Mouse (Mus musculus): Measurements from ENCODE around the gene Gm47955. TPM values are rescaled to one million over a fixed set of nuclear protein-coding genes. Genes with fewer than 3 reads are reported as not detected.

The Gm47955 gene
- polyA plus RNA-seq, 1 experiment: not detected

- no peaks in the 10 kb centered on the region for H3K4me1 ChIP-seq (ENCODE audit: control insufficient read depth, insufficient read depth, low read length)
- H3K4me3 ChIP-seq (ENCODE audit: insufficient read depth, low read length): no peak overlapping the region
- TF ChIP-seq CTCF (IDR thresholded peaks at IDR 0.05; ENCODE audit: low read depth, low read length) (no peak), POLR2A (IDR thresholded peaks at IDR 0.05; ENCODE audit: borderline replicate concordance, low read depth, low read length) (no peak)
- no peak overlapping the region for H3K27ac ChIP-seq (ENCODE audit: insufficient read depth, low read depth, low read length)
Measured at GRCm38 (mm10) chr1:82966413-82966812, 6.3 kb downstream of the Gm47955 start.

- TF ChIP-seq CTCF (IDR thresholded peaks at IDR 0.05; ENCODE audit: low read depth, low read length): no peak
- Histone ChIP-seq H3K4me3 (ENCODE audit: insufficient read depth, low read length) (no peak overlapping the region), H3K27ac (ENCODE audit: insufficient read depth, low read depth, low read length) (no peak overlapping the region), H3K4me1 (ENCODE audit: control insufficient read depth, insufficient read depth, low read length) (peaks cover 5% of the 10 kb centered on the region)
Measured at GRCm38 (mm10) chr1:82972046-82972445, 12.0 kb downstream of the Gm47955 start.

GRCm38 (mm10) chr1:82973244-82973643, 13.2 kb downstream of the Gm47955 start:
- no peak overlapping the region for H3K27ac ChIP-seq (ENCODE audit: insufficient read depth, low read depth, low read length)

GRCm38 (mm10) chr1:82973901-82974300, 13.8 kb downstream of the Gm47955 start:
- H3K4me1 ChIP-seq (ENCODE audit: control insufficient read depth, insufficient read depth, low read length): peaks cover 5% of the 10 kb centered on the region
- no peak overlapping the region for H3K27ac ChIP-seq (ENCODE audit: insufficient read depth, low read depth, low read length)
- H3K4me3 ChIP-seq (ENCODE audit: insufficient read depth, low read length): no peak overlapping the region
- TF ChIP-seq POLR2A (IDR thresholded peaks at IDR 0.05; ENCODE audit: borderline replicate concordance, low read depth, low read length): no peak
- TF ChIP-seq CTCF (IDR thresholded peaks at IDR 0.05; ENCODE audit: low read depth, low read length): no peak

More at GRCm38 (mm10) chr1:82973244-82973643, 13.2 kb downstream of the Gm47955 start:
- H3K4me3 ChIP-seq (ENCODE audit: insufficient read depth, low read length): no peak overlapping the region
- peaks cover 5% of the 10 kb centered on the region for H3K4me1 ChIP-seq (ENCODE audit: control insufficient read depth, insufficient read depth, low read length)
- no peak for TF ChIP-seq CTCF (IDR thresholded peaks at IDR 0.05; ENCODE audit: low read depth, low read length)
- no peak for TF ChIP-seq POLR2A (IDR thresholded peaks at IDR 0.05; ENCODE audit: borderline replicate concordance, low read depth, low read length)

- H3K27ac ChIP-seq (ENCODE audit: insufficient read depth, low read depth, low read length): no peak overlapping the region
- H3K4me3 ChIP-seq (ENCODE audit: insufficient read depth, low read length): no peak overlapping the region
- TF ChIP-seq CTCF (IDR thresholded peaks at IDR 0.05; ENCODE audit: low read depth, low read length) (no peak), POLR2A (IDR thresholded peaks at IDR 0.05; ENCODE audit: borderline replicate concordance, low read depth, low read length) (no peak)
- H3K4me1 ChIP-seq (ENCODE audit: control insufficient read depth, insufficient read depth, low read length): peaks cover 5% of the 10 kb centered on the region
Measured at GRCm38 (mm10) chr1:82974342-82974741, 14.3 kb downstream of the Gm47955 start.

GRCm38 (mm10) chr1:82975750-82976149, 15.7 kb downstream of the Gm47955 start:
- H3K4me3 ChIP-seq (ENCODE audit: insufficient read depth, low read length): no peak overlapping the region
- TF ChIP-seq POLR2A (IDR thresholded peaks at IDR 0.05; ENCODE audit: borderline replicate concordance, low read depth, low read length) (no peak), CTCF (IDR thresholded peaks at IDR 0.05; ENCODE audit: low read depth, low read length) (no peak)
- peaks cover 5% of the 10 kb centered on the region for H3K4me1 ChIP-seq (ENCODE audit: control insufficient read depth, insufficient read depth, low read length)
- H3K27ac ChIP-seq (ENCODE audit: insufficient read depth, low read depth, low read length): no peak overlapping the region

- TF ChIP-seq POLR2A (IDR thresholded peaks at IDR 0.05; ENCODE audit: borderline replicate concordance, low read depth, low read length): no peak
- TF ChIP-seq CTCF (IDR thresholded peaks at IDR 0.05; ENCODE audit: low read depth, low read length): no peak
Measured at GRCm38 (mm10) chr1:82977840-82978239, 17.8 kb downstream of the Gm47955 start.

GRCm38 (mm10) chr1:82986738-82987137, 26.7 kb downstream of the Gm47955 start:
- Histone ChIP-seq H3K4me1 (ENCODE audit: control insufficient read depth, insufficient read depth, low read length) (no peaks in the 10 kb centered on the region), H3K27ac (ENCODE audit: insufficient read depth, low read depth, low read length) (no peak overlapping the region), H3K4me3 (ENCODE audit: insufficient read depth, low read length) (no peak overlapping the region)
- no peak for TF ChIP-seq CTCF (IDR thresholded peaks at IDR 0.05; ENCODE audit: low read depth, low read length)
- no peak for TF ChIP-seq POLR2A (IDR thresholded peaks at IDR 0.05; ENCODE audit: borderline replicate concordance, low read depth, low read length)

More at GRCm38 (mm10) chr1:82977840-82978239, 17.8 kb downstream of the Gm47955 start:
- no peak overlapping the region for H3K4me3 ChIP-seq (ENCODE audit: insufficient read depth, low read length)
- H3K27ac ChIP-seq (ENCODE audit: insufficient read depth, low read depth, low read length): no peak overlapping the region
- H3K4me1 ChIP-seq (ENCODE audit: control insufficient read depth, insufficient read depth, low read length): peaks cover 5% of the 10 kb centered on the region

- no peak overlapping the region for H3K27ac ChIP-seq (ENCODE audit: insufficient read depth, low read depth, low read length)
- no peaks in the 10 kb centered on the region for H3K4me1 ChIP-seq (ENCODE audit: control insufficient read depth, insufficient read depth, low read length)
- TF ChIP-seq POLR2A (IDR thresholded peaks at IDR 0.05; ENCODE audit: borderline replicate concordance, low read depth, low read length) (no peak), CTCF (IDR thresholded peaks at IDR 0.05; ENCODE audit: low read depth, low read length) (no peak)
- H3K4me3 ChIP-seq (ENCODE audit: insufficient read depth, low read length): no peak overlapping the region
Measured at GRCm38 (mm10) chr1:82987530-82988198, 27.6 kb downstream of the Gm47955 start.

GRCm38 (mm10) chr1:82991062-82991461, 31.0 kb downstream of the Gm47955 start:
- Histone ChIP-seq H3K4me1 (ENCODE audit: control insufficient read depth, insufficient read depth, low read length) (no peaks in the 10 kb centered on the region), H3K4me3 (ENCODE audit: insufficient read depth, low read length) (no peak overlapping the region), H3K27ac (ENCODE audit: insufficient read depth, low read depth, low read length) (no peak overlapping the region)
- TF ChIP-seq CTCF (IDR thresholded peaks at IDR 0.05; ENCODE audit: low read depth, low read length) (no peak), POLR2A (IDR thresholded peaks at IDR 0.05; ENCODE audit: borderline replicate concordance, low read depth, low read length) (no peak)

Measured in bone marrow macrophage, adult 2 months (primary cell).